Mouse (Mus musculus) right cerebral cortex, postnatal 36 days (tissue): ENCODE results near the gene Larp1.
"Not testable (repeated sequence)": the region's sequence is repeated elsewhere in the genome, so short reads cannot be mapped to it uniquely, and the experiment has no call there.

Experiments used
- DNase-seq, 2 experiments: peaks; one replicate each; pipeline ENCODE4 v3.0.0; 2022; ENCODE audit warnings: low spot score in 2 of 2, mixed read lengths in 1 of 2

Larp1 gene

DNA sequence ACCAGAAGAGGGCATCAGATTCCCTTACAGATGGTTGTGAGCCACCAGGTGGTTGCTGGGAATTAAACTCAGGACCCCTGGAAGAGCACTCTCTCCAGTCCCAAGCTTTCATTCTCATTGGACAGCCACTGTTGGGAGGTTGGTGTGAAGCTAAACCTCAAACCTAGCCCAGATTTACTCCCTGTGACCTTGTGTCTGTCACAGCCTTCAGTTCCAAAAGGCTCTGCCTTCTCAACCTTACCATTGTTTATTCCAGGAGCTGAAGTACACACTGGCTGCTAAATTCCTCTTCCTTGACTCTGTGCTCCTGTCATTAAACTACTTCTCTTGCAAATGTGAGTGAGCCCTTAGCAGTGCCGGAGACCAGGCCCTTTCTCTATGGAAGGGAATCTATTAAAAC lies 20.1 kb downstream of the Larp1 start:
- no peak for DNase-seq

DNA sequence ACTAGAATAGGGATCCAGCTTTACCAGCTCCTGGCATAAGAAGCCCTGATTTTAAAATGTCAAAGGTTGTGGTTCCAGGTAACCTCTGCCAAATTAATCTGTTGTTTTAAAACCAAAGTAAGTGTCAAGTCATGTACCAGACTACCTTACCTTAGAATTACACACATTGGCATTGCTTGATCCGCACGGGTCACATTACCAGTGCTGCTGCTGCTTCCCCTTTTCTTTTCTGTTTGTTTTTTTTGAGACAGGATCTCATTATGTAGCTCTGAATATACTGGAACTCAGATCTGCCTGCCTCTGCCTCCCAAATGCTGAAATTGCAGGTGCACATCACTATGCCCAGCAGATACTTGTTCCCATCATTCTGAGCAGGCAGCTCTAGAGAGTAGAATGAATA lies 21.0 kb downstream of the Larp1 start:
- DNase-seq, result no peak

DNA sequence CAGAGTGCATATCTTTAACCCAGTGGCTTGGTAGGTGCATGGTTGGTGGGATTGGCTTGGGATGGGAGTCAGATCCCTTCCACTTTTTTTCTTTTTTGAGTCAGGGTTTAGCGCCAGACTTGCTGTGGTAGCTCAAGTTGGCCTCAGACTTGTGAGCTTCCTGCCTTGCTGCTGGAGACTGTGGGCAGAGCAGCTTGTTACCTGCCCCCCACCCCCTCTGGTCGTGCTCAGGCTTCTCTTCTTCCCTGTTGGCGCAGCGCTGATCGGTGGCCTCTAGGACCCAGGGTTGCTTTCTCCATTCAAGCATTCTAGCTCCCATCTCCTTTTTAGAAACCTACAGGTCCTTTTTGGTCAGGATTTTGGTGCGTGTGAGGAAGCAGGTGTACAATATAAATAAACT lies 22.3 kb downstream of the Larp1 start:
- no peak for DNase-seq

DNA sequence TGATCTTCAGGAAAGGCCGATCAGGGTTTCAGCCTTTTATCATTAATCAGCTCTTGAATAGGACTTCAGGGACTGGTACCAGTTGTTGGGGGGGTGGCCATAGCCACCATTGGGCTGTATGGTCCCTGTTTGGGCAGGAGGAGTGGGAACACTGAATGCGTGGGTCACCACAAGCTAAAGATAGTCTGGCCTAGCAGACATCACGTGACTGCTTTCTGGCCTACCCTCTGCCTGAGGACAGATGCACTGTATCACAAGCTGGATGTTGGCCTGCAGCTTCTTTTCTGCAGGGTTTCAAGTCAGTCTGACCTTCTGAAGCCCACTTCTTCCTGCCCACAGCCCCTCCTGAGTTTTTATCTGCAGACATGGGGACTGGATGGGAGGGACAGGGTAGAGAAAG lies 24.8 kb downstream of the Larp1 start:
- no peak for DNase-seq

DNA sequence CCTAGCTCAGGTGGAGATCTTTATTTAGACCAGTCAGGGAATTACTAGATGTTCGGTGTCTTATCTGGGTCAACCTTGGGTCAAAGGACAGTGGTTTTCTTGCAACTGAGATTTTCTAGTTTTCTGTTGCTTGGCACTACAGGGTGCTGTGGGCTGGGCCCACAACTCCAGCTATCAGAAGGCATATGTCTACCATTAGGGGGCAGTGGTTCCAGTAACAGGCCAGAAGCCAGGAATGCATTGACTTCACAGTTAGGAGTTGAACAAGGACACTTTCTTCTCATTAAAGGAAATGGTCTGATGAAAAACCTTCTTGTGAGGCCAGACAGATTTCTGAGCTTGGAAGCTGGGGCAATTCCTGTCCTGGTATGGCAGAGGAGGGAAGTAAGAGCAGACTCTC lies 30.2 kb downstream of the Larp1 start:
- DNase-seq, result no peak

DNA sequence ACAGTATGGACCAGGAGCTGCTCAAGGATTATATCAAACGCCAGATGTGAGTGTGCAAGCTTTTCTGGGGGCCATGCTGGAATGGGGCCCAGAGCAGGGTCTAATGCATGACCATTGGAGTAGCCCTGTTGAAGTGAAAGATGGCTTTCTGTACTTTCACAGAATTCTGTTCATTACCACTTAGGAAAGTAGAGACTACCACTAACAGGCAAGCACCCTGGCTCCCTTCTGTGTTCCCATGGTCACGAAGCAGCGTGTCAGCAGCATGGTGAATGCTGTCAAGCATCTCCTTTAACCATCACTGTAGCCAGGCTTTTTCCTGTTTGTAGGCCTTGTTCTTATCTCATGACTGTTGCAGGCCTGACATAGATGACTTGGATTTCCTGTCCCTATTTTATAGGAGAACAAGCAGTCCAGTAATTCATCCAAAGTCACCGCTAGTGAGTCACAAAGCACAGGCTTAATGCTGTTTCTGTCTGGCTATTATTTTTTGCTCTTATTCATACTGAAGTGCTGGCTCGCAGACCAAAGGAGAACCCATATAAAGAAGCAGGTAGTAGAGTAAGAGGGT lies 34.1 kb downstream of the Larp1 start:
- DNase-seq, result no peak

DNA sequence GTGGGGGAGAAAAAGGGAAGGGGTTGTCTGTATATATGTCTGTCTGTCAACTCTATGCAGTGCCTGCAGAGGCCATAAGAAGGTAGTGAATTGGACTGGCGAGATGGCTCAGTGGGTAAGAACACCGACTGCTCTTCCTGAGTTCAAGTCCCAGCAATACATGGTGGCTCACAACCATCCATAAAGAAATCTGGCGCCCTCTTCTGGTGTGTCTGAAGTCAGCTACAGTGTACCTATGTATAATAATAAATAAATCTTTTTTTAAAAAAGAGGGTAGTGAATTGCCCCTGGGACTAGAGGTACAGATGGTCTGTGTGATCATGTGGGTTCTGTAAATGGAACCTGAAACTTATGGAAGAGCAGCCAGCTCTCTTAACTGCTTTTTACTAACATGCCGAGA lies 37.6 kb downstream of the Larp1 start:
- no peak for DNase-seq

DNA sequence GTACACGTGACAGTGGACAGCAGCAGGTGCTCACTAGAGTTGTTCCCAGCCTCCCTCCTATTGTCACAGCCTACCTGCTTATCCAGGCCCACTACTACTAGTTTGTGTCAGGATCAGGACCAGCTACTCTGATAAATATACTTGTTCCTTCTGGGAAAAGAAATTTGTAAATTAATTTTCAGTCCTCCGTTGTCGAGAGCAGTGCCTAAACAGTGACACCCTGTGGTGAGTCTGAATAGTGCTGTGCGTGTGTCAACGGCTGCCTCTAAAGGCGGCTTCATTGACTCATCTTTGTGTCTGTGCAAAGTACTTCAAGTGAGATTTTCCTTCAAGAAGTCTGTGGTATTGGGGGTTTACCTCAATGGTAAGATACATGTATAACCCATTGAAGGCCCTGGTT lies 48.6 kb downstream of the Larp1 start:
- peak in 1 of 2 experiments; percentile 20 for DNase-seq

DNA sequence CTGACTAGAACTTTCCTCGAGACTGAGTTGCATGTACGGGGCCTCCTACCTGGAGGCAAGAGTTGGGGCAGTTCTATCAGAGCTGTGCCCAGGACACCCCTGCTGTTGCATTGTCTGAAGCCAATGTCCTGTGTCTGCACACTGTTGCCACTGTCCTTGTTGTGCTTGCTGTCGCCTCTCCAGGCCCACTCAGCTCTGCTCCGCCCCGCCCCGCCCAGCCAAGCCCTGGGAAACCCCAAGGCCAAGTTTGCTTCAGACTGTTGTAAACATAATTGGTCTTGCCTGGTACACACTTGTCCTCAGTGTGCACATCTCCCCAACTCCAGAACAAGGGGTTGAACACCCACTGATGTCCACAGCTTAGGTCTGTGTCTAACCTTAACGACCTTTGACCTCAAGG lies 50.9 kb downstream of the Larp1 start:
- not testable (repeated sequence) for DNase-seq

DNA sequence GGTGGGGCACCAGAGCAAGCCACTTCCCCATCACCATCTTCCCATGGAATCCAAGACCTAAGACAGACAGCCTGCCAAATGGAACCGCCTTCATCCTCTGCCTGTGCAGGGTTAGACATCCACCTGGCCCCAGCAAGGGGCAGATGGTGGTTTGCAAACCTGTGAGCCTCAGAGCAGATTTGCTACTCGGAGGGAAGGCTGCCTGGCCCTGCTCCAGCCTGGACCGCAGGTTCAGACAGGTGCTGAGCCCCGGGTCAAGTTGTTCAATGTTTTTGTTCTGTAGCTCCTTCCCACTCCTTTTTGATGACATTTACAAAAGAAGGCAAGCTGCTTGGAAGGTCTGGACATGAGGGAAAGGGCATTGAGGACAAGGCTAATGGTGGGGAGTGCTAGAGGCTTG lies 52.4 kb downstream of the Larp1 start:
- DNase-seq, result not testable (repeated sequence)

DNA sequence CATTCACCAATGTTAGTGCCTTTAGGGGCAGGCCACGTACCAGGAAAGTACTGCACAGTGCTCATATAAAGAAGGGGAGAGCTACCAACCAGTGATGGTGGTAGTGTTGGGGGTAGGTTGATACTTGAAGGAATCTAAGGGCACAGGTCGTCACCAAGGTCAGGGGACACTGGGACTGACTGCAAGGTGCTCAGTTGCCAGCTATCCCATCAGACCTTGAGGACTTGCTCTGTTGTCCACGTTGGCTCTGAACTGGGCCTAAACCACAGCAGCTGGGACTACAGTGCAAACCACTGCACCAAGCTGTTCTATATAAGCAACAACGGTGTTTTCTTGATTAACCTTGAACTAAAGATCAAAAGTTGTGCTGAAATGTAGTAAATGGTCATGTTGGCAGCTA lies 53.7 kb downstream of the Larp1 start:
- no peak for DNase-seq

DNA sequence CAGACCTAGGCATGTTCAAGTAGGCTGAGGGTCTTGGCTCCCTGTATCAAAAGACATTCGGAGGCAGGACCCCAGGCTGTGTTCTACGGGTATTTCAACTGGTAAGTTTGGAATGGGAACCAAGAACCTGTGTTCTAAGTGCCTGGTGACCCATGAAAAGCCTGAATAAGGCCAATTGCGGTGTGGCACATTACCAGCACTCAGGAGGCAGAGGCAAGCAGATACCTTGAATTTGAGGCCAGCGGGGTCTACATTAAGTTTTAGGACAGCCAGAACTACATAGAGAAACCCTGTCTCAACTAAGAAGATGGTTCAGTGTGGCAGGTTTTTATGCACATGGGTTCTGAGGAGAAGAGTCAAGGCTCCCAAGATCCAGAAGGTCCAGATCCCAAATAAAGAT lies 56.2 kb downstream of the Larp1 start:
- DNase-seq, result no peak

DNA sequence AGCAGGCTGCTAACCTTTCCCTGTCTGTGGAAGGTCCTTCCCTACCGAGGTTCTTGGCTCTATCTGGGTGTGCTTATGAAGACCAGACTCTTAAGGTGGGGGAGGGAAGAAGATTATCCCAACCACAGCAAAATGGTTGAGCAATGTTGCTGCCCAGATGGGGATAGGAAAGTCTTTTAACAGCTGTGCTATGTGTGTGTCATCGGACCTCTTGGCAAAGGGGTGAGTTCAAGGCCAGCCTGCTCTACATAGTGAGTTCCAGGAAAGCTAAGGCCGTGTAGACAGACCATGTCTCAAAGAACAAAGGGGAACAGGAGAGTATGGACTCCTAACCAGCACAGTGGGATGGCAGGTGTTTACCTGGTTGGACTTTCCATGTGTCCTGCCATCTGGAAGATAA lies 64.1 kb downstream of the Larp1 start:
- DNase-seq, result no peak

DNA sequence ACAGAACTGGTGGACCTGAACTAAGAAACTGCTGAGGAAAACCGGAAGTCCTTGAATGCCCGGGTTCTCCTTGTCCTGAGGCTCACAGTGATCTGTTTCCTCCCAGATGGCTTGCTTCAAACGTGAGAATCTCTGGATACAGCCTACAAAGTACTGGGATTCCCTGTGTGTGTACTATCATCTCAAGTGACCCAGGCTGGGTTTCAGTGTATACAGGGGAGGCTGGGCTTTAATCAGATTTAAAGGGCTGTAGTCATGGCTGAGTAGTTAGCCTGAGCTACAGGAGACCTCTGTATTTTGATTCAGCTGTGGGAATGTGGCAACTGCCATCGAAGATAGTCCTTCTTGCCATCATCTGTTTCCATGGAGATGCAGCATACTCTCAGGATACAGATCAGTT lies 68.4 kb downstream of the Larp1 start:
- DNase-seq, result no peak

DNA sequence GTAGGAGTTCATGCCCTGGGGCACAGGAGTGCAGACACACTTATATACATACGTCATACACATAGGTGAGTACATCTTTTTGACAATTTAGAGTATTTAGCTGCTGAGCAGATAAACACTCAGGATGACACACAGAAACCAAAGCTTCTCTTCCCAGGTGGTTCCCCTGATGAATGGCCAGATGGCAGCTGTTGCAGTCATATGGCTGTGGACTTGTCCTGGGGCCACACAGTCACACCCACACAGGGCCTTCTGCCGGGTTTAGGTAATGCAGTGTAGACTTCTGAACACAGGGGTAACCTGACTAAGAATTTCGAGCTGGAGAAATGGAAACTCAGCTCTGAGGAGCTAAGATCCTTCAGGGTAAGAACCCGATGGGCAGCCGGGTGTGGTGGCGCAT lies 72.9 kb downstream of the Larp1 start:
- DNase-seq, result no peak

DNA sequence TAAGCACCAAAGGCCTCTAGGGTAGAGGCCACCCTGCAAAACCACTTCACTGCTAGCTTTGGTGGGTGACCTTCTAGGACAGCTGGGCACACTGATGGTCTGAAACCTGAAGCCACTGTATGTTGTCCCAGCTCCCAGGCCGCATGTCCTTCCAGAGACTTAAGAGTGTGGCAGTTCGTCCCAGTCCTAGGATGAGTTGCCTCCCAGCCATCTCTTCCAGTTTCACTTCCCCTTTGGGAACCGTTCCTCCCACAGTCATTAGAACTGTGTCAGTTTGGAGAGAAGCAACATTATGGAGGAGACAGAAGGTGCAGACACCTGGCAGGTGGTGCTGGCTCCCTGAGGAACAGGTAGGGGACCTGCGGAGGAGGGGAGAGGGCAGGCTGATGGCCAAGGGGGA lies 83.7 kb downstream of the Larp1 start:
- DNase-seq, result no peak

DNA sequence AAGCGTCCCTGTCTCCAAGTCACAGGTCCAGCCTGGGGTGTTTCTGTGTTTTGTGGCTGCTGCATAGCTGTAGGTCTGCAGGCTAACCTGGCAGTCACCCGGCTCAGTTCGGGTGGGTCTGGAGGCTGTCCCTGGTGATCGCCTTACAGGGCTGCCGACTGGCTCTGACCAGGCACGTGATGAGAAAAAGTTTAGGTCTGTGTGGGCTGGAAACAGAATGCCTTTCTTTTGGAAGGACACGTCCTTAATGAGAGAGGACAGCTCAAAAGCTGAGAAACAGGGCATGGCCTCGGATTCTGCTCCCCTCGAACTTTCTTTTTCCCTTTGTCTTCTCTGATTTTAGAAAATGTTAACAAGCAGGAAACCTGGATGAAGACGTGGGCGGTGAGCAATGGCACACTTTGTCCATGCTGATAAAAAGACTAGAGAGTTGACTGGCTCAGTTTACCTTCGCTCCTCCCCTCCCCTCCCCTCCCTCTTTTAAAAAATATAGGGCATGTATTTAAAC lies 84.2 kb downstream of the Larp1 start, which contains the start of gene Gm12248:
Gm12248 (minus strand) TSS at position 114 of the 508 bp plus-strand sequence.
- DNase-seq, result no peak

DNA sequence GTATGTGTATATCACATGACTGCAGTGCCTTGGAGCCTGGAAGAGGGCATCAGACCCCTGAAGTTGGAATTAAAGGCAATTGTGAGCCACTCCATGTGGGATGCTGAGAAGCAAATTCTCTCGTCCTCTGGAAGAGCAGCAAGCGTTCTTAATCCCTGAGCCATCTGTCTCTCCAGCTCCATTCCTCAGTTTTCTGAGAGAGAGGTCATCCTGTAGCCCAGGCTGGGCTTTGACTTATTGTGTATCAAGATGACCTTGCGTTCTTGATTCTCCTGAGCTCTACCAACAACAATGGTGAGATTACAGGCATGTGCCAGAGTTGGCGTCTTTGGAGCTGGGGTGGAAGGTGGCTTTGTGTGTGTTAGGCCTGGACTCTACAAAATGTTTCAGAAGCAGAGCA lies 85.9 kb downstream of the Larp1 start:
- DNase-seq, result no peak

DNA sequence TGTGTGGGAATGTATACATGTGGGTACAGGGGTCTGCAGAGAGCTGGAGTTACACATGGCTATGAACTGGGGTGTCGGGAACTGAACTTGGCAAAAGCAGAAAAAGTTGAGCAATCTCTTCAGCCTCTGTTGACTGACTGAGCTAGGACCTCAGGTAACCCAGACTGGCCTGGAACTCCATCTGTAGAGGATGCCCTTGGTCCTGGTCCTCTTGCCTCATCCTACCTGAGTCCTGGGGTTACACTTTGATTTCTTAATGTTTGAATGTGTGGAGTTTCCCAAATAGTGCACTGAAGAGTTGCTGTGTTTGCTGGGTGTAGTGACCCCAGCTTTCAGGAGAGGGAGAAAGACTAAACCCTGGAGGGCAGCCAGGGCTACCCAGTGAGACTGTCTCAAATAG lies 86.7 kb downstream of the Larp1 start:
- DNase-seq, result no peak

DNA sequence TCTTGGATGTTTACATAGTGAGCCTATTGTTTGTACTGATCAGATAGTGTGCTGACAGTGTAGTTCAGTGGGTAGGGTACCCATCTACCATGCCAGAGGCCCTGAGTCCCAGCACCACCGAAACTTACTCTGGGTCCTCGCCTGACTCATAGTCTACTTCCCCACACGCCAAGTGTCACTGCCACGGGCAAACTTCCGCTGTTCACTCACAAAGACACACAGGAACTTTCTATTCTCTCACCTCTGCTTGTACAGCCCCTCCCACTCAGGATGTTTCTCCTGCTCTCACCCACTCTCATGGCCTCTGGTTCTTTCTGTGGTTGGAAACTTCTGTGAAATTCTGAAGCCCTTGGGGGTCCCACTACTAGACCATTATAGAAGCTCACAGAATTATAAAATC lies 87.3 kb downstream of the Larp1 start:
- DNase-seq, result no peak

DNA sequence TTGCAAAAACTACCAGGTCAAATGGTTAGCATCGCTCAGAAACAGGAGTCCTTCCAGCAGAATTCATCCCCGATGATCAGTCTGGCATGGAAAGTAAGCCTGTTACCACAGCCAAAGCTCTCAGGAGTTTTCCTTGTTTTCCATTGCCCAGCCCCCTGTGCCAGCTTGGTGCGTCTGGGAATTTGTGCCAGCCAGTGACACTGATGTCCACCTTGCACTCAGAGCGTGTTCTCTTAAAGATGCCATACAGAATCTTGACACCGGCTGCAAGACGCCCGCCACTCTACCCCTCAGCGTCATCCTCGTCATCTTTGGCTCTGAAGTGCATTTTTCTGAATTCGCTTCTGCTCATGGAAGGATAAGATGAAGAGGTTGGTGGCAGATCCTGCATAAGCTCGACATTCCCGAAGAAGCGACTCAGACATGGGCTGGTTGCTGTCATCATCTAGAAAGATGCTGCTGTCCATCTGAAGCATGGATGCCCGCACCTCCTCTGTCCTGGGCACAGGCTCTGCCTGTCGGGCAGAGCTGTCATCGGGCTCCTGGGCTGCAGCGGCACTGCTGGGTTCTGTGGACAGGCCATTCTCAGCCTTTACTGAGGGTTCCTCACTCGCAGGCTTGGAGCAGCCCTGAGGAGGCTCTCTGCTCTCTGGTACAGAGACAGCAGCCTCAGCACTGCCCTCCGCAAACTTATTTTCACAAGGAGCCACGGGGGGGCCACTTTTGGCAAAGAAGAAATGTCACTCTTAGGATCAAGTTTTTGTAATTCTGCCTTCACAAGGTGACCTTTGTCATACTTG lies 88.2 kb downstream of the Larp1 start:
- no peak for DNase-seq

DNA sequence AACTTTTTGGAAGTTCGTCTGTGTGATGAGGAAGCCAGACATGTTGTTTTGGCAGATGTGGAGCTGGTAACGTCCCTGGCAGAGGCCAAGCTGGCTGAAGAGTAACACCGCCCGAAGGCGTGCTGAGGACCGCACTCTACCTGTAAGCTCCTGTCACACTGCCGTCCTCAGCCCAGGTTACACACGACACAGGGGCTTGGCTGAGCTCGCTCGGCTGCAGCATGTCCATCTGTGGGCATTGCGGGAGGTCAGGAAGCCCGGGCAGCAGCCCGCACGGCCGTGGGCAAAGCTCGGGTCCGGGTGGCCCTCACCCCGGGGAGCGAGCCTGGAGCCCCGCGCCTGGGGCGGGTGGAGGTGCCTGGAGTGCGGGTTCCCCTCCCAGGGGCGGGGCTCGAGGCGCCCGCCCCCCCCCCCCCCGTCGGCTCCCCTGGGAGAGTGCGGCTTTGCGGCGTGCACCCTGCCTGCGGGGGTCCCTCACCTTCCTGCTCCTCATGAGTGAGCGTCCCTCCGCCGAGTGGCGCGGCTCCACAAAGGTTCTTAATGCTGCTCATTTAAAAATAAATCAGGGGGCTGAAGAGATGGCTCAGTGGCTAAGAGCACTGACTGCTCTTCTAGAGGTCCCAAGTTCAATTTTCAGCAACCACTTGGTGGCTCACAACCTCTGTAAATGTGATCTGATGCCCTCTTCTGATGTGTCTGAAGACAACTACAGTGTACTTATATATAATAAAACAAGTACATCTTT lies 88.9 kb downstream of the Larp1 start:
- DNase-seq, result no peak

DNA sequence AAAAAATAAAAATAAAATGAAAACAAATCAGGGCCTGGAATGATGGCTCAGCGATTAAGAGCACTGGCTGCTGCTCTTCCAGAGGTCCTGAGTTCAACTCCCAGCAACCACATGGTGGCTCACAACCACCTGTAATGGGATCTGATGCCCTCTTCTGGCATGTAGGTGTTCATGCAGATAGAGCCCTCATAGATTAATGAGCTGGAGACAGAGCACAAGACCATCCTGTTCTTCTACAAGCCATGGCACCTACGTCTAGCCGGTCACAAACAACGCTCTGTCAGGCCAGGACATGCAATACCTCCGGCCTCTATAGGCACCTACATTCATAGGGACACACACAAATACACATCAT lies 89.5 kb downstream of the Larp1 start:
- DNase-seq, result not testable (repeated sequence)
